Mouse (Mus musculus) stomach, embryonic 16.5 days (tissue): ENCODE data around the gene Slc13a5. TPM values are rescaled to one million over a fixed set of nuclear protein-coding genes. Genes with fewer than 3 reads are reported as not detected.

Source experiments
- ATAC-seq: fragments of 200-750 bp; cut with Nextera tagmentation; 2 replicates; pipeline ENCODE4 v1.8.0; 2017; ENCODE audit warnings: moderate number of reproducible peaks, moderate TSS enrichment; ENCODE audit not compliant: insufficient read depth, low FRiP score
- H3K27ac ChIP-seq: fragments of 300-500 bp; sonication (generic); 2 replicates; pipeline ENCODE4 v1.5.1; 2014; ENCODE audit warnings: low read length
- H3K27me3 ChIP-seq: fragments of 300-500 bp; sonication (generic); 2 replicates; pipeline ENCODE4 v1.6.1; 2014; ENCODE audit warnings: low read length, control low read depth, mixed read lengths; ENCODE audit not compliant: control insufficient read depth, insufficient read depth
- H3K36me3 ChIP-seq: fragments of 300-500 bp; sonication (generic); 2 replicates; pipeline ENCODE4 v1.6.1; 2014; ENCODE audit warnings: low read length; ENCODE audit not compliant: control insufficient read depth, insufficient read depth
- H3K4me1 ChIP-seq: fragments of 300-500 bp; sonication (generic); 2 replicates; pipeline ENCODE4 v1.6.1; 2014; ENCODE audit warnings: low read length, control low read depth, mixed read lengths; ENCODE audit not compliant: control insufficient read depth, insufficient read depth
- H3K4me2 ChIP-seq: fragments of 300-500 bp; sonication (generic); 2 replicates; pipeline ENCODE4 v1.6.1; 2014; ENCODE audit warnings: low read depth, low read length, mixed read lengths
- H3K4me3 ChIP-seq: fragments of 300-500 bp; sonication (generic); replicated peaks from 2 replicates; pipeline ENCODE4 v1.5.1; 2014; ENCODE audit warnings: mild to moderate bottlenecking, low read length
- H3K9ac ChIP-seq: fragments of 300-500 bp; sonication (generic); 2 replicates; pipeline ENCODE4 v1.6.1; 2014; ENCODE audit warnings: low read length
- H3K9me3 ChIP-seq: fragments of 300-500 bp; sonication (generic); replicated peaks from 2 replicates; pipeline ENCODE4 v1.6.1; 2016; ENCODE audit warnings: low read length, control low read depth; ENCODE audit not compliant: control insufficient read depth
- WGBS: fragments of 180-500 bp; shearing (Covaris S2); extraction: QIAGEN DNeasy Blood & Tissue Kit; methylation state at CpG from one replicate; pipeline ENCODE4 v1.1.7; 2014; 5-methylcytosine and 5-hydroxymethylcytosine counted together
- polyA plus RNA-seq: library from polyadenylated mRNA; unstranded; fragments of >200 nt; fragmentation: Nextera tagmentation; extraction: Ambion mirVana; gene quantifications from 2 replicates; pipeline ENCODE4 v1.2.1, GENCODE M21; 2015

The Slc13a5 gene
- polyA plus RNA-seq, 1 experiment from 2014 or later = 0.17 TPM

DNA sequence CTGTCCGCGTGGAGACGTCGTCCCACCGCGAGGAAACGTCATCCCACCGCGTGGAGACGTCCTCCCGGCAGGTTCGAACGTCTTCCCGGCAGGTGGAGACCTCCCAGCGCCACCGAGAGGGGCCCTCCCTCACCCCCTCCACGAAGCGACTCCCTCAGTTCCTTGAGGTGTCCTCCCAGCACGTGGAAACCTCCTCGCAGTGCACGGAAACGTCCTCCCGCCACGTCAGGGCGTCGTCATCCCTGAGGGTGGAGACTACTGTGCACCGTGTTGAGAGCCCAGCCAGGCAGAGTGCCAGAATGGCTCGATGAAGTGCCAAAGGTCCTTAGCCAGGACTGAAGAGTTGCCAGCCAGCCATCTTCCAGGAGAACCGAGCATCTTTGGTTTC lies 51.6 kb downstream of the Slc13a5 start, which contains the start of gene Med31:
Gene Med31 (minus strand): TSS at position 183 of the 388 bp plus-strand sequence.
- Histone ChIP-seq H3K27me3 (no peaks in the 10 kb centered on the region), H3K36me3 (peaks cover 10% of the 10 kb centered on the region; the same call in 1 of the 2 replicates), H3K9ac (peak within 1 kb of the TSS; percentile 87), H3K4me2 (peak within 1 kb of the TSS; percentile 100), H3K27ac (peak within 1 kb of the TSS; percentile 73), H3K4me1 (peaks cover 6% of the 10 kb centered on the region; the same call in 1 of the 2 replicates), H3K4me3 (peak within 1 kb of the TSS; percentile 94), H3K9me3 (no peaks in the 10 kb centered on the region)
- WGBS = under 1% methylated on average over 29 of the region's 29 CpGs
- ATAC-seq = peak; percentile 64

DNA sequence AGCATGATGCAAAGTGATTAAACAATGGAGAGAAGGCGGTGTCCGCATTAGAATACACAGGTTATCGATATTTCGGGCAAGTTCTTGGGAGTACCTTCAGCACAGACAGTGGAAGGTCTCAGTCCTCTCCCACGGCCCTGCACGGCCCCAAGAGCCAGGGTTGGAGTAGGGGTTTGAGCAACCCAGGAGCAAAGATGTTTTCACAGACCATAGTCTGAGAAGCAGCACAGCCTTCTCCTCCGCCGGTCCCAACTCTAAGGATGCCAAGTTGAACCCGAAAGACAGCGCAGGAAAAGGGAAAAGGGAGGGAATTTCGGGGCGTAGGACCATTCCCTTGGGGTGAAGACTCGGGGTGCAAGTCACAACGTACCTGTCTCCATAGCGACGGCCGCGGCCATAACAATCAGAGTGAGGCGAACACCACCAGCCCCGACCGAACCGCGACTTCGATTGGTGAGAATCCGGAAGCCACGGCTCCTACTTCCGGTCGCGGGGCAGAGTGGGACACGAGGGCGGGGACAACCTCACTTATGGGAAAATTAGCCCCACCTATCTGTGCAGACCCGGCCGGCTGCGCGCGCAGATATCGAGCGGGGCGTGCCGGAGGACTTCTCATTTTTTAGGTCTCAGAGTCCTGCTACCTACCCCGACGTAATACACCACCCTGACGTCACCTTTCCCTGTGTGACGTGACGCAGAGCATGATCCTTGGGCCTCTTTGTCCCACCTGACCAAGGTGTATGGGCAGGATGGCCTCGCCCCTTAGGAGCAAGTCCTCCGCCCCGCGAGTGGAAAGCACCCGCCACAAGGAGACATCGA lies 52.2 kb downstream of the Slc13a5 start:
- Histone ChIP-seq H3K36me3 (peaks cover 10% of the 10 kb centered on the region; the same call in 1 of the 2 replicates), H3K27me3 (no peaks in the 10 kb centered on the region), H3K9ac (peak overlapping the region; percentile 87), H3K4me1 (peaks cover 6% of the 10 kb centered on the region; the same call in 1 of the 2 replicates), H3K4me3 (peak overlapping the region; percentile 94), H3K9me3 (no peaks in the 10 kb centered on the region), H3K27ac (peak overlapping the region; percentile 73), H3K4me2 (peak overlapping the region; percentile 100)
- under 1% methylated on average over 51 of the region's 51 CpGs for WGBS
- peak; percentile 96 for ATAC-seq

- no peak for ATAC-seq
- Histone ChIP-seq H3K9ac (peak overlapping the region; percentile 83), H3K9me3 (no peaks in the 10 kb centered on the region), H3K4me3 (peak overlapping the region; percentile 89), H3K4me1 (peaks cover 8% of the 10 kb centered on the region), H3K4me2 (peak overlapping the region; percentile 89), H3K27ac (peak overlapping the region; percentile 70), H3K27me3 (no peaks in the 10 kb centered on the region), H3K36me3 (peaks cover 10% of the 10 kb centered on the region; the same call in 1 of the 2 replicates)
- WGBS = 9% methylated on average over 17 of the region's 17 CpGs
Measured at GRCm38 (mm10) chr11:72207834-72208377, 59.1 kb downstream of the Slc13a5 start.

- Histone ChIP-seq H3K9ac (peak within 1 kb of the TSS; percentile 83), H3K27me3 (no peaks in the 10 kb centered on the region), H3K4me3 (peak within 1 kb of the TSS; percentile 89), H3K4me2 (peak within 1 kb of the TSS; percentile 89), H3K27ac (peak within 1 kb of the TSS; percentile 70), H3K9me3 (no peaks in the 10 kb centered on the region), H3K4me1 (peaks cover 8% of the 10 kb centered on the region), H3K36me3 (peaks cover 10% of the 10 kb centered on the region; the same call in 1 of the 2 replicates)
- under 1% methylated on average over 42 of the region's 42 CpGs for WGBS
- ATAC-seq = peak; percentile 94
Measured at GRCm38 (mm10) chr11:72207204-72207833, 59.7 kb downstream of the Slc13a5 start, which contains the start of the genes 4933427D14Rik and Txndc17. TSS of gene 4933427D14Rik (minus strand) at chr11:72207459. TSS of gene Txndc17 (plus strand) at chr11:72207547.

GRCm38 (mm10) chr11:72206341-72207203 lies 60.5 kb downstream of the Slc13a5 start, which contains the start of gene Gm43951:
TSS of gene Gm43951 (minus strand) at chr11:72206840.
- H3K4me3 ChIP-seq = peak within 1 kb of the TSS; percentile 89
- no peaks in the 10 kb centered on the region for H3K27me3 ChIP-seq
- peak within 1 kb of the TSS; percentile 83 for H3K9ac ChIP-seq
- H3K9me3 ChIP-seq = no peaks in the 10 kb centered on the region
- H3K27ac ChIP-seq = peak within 1 kb of the TSS; percentile 70
- ATAC-seq = peak; percentile 29; the same call in 1 of the 2 replicates
- peaks cover 5% of the 10 kb centered on the region; the same call in 1 of the 2 replicates for H3K36me3 ChIP-seq
- whole genome bisulfite sequencing = under 1% methylated on average over 43 of the region's 43 CpGs
- peaks cover 8% of the 10 kb centered on the region for H3K4me1 ChIP-seq
- peak within 1 kb of the TSS; percentile 89 for H3K4me2 ChIP-seq

- ATAC-seq = no peak
- H3K4me1 ChIP-seq = peaks cover 8% of the 10 kb centered on the region
- H3K4me2 ChIP-seq = no peak overlapping the region
- no peak overlapping the region for H3K4me3 ChIP-seq
- peak overlapping the region; percentile 16; the same call in 1 of the 2 replicates for H3K9ac ChIP-seq
- no peak overlapping the region for H3K27ac ChIP-seq
- H3K9me3 ChIP-seq = no peaks in the 10 kb centered on the region
- no peaks in the 10 kb centered on the region for H3K36me3 ChIP-seq
- 70% methylated on average over 6 of the region's 6 CpGs for whole genome bisulfite sequencing
- no peaks in the 10 kb centered on the region for H3K27me3 ChIP-seq
Measured at GRCm38 (mm10) chr11:72205256-72205655, 61.8 kb downstream of the Slc13a5 start.

DNA sequence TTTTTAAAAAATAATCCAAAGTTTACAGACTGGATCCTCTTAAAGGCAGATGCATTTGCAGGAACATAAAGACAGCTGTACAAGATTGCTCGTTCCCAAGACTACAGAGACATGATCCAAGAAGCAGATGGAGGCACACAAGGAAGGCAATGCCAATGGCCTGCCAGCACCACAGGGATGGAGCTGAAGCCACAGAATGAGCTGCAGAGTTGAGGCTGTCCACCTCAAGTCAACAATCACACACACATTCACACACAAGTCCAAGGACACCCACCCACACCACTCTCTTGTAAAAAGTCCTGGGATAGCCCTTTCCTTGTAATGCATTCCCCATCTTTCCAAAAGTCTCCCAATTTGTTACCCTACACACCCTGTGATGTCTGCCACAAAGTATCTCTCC lies 63.6 kb downstream of the Slc13a5 start:
- H3K27ac ChIP-seq = no peak overlapping the region
- H3K4me3 ChIP-seq = no peak overlapping the region
- 76% methylated on average over 1 of the region's 1 CpGs for WGBS
- H3K4me2 ChIP-seq = no peak overlapping the region
- H3K9ac ChIP-seq = no peak overlapping the region
- no peaks in the 10 kb centered on the region for H3K27me3 ChIP-seq
- H3K4me1 ChIP-seq = peaks cover 8% of the 10 kb centered on the region
- H3K36me3 ChIP-seq = no peaks in the 10 kb centered on the region
- no peak for ATAC-seq
- no peaks in the 10 kb centered on the region for H3K9me3 ChIP-seq

- no peaks in the 10 kb centered on the region for H3K27me3 ChIP-seq
- H3K9me3 ChIP-seq = no peaks in the 10 kb centered on the region
- no peak overlapping the region for H3K4me3 ChIP-seq
- ATAC-seq = no peak
- H3K27ac ChIP-seq = peak overlapping the region; percentile 30; the same call in 1 of the 2 replicates
- WGBS = 82% methylated on average over 8 of the region's 8 CpGs
- H3K4me1 ChIP-seq = no peaks in the 10 kb centered on the region
- H3K36me3 ChIP-seq = peaks cover 10% of the 10 kb centered on the region; the same call in 1 of the 2 replicates
- H3K9ac ChIP-seq = no peak overlapping the region
- no peak overlapping the region for H3K4me2 ChIP-seq
Measured at GRCm38 (mm10) chr11:72196506-72196905, 70.5 kb downstream of the Slc13a5 start.
